Mouse (Mus musculus) right cerebral cortex, postnatal 14 days (tissue): ENCODE measurements at regions not wholly inside any gene's neighbourhood (a gene's known extent, or its start where the extent isn't known, plus 50 kb on each side); places are given as distances from the start of the nearest gene placed in this dataset.
"Not testable (repeated sequence)": the region's sequence is repeated elsewhere in the genome, so short reads cannot be mapped to it uniquely, and the experiment has no call there.

ENCODE experiments used
- DNase-seq: peaks from one replicate; pipeline ENCODE4 v3.0.0; 2022

DNA sequence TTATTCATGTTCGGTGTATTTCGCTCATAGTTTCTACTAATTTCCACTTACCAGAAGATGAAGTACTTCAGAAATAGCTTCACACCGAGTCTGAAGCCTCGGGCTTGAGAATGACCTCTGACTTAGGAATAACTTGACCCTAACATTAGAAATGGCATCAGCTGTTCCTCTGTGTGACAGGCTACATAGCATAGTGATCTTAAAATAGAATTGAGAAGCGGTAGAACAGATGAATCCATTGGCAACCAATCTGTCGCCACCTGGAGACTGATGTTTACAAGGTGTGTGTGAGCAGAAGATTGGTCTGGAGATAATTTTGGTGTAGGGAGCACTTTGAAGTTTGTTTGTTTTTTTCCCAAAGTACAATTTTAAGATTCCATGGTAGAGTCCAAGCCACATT, 60.9 kb upstream of the Ahi1 start:
- no peak for DNase-seq

DNA sequence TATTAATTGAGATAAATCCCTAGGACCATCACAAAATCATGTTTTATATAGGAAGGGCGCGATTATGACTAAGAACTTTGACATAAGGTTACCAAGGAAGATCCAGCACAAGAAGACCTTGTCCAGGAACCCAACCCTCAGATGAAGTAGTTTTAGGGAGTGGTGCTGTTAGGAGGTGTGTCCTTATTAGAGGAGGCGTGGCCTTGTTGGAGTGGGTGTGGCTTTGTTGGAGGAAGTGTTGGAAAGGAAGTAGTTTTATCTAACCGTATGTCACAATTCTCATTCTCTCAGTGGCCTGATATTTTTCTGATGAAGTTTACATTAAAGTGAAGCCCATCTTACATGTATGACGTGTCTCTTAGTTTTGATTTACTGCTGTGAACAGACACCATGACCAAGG, 68.7 kb upstream of the Ahi1 start:
- no peak for DNase-seq

DNA sequence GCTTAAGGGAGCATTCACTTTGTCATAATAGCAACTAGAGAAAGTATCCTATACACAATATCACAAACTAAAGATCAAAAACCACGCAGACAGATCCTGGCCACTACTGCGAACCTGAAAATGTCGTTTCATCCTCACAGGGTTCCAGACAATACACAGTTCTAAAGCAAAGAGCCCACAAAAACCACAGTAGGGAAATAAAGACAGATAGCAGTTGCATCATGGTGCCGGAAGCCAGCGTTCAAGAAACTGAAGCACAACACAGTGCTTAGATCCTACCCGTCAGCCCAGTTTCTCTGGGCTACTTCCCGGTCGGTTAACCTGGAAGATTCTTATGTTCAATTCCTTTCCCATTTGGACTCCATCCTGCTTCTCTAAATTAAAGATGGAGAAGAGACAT, 69.7 kb upstream of the Ahi1 start:
- no peak for DNase-seq

DNA sequence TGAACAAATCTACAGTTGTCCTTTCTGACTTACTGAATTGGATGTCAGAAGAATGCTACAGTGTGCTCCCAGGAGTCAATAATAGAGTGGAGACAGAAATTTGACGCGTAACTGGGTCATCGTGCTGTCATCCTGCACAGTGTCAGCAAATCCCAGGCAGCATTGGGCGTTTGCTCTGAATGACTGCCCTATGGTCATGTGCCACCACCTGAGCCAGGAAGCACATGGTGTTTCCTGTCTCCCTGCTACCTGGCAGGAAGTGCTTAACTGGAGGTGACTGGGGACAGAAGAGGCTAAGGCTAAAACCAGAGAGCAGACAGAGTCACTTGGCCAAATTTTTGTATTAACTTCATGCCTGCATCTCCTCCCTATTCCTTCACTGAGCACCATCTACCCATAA, 72.1 kb upstream of the Ahi1 start:
- no peak for DNase-seq

DNA sequence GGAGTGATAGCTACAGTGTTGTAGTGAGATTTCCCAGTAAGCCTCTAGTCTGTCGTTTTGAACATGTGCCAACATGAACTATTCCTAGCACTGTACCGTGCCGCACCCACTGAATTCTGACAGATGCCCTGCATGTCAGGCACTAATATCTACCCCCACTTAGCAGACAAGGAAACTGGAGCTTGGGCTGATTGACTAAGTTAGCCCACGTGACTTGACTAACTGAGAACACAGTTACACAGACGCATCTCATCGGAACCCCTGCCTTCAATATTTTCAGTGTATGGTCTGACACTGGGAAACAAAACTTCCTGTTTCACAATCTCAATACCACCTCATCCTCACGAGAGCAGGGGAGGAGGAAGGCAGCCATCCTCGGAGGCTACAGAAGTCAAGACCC, 72.9 kb upstream of the Ahi1 start:
- no peak for DNase-seq

DNA sequence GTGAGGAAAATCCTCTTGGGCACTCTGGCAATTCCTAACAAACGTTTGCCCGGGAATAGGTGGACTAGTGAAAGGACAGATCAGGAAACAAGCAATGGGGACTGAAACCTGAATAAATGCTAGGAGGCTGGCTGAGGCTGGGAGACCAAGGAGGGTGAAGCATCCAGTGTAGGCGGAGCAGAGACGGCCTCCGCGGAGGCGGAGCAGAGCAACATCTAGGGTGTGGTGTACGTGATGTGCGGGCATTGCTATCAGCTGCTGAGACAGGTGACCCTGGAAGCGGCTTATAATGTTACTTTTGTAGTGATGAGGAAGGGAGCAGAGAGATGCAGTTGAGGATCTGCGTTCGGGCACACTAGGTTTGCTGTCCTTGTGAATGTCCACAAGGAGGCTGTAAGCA, 85.3 kb upstream of the Ahi1 start:
- DNase-seq = no peak

DNA sequence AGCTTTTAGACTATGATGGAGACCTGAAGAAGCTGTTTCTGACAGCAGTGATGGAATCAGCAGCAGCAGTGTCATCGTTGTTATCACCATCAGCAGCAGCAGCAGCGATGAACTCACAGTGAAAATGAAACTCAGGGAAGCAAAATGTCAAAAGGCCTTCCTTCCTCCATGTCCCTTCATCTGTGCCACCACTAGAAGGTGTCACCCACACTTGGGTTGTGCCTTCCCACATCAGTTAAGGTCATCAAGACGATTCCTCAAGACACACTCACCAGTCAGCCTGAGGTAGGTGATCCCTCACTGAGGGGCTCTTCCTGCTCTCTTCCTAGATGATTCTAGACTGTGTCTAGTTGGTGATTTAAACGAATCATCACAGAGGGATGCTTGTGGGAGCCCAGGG, 87.3 kb upstream of the Ahi1 start:
- DNase-seq = no peak

DNA sequence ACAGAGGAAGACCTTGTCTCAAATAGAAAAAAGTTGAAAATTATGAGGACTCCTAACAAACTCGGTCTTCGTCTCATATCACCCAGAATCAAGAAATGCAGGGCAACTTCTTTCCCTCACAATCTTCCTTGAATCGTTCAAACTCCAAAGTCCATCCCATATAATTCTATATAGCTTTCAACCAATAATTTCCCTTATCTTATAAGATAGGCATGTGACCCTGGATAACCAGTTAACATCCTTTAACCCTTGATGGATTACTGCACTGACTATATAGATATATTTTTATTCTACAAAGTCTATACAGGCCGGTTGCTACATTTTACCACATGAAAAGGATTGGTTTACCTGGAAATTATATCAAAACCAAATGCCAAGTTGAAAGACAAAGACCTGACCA, 94.9 kb upstream of the Ahi1 start:
- no peak for DNase-seq

DNA sequence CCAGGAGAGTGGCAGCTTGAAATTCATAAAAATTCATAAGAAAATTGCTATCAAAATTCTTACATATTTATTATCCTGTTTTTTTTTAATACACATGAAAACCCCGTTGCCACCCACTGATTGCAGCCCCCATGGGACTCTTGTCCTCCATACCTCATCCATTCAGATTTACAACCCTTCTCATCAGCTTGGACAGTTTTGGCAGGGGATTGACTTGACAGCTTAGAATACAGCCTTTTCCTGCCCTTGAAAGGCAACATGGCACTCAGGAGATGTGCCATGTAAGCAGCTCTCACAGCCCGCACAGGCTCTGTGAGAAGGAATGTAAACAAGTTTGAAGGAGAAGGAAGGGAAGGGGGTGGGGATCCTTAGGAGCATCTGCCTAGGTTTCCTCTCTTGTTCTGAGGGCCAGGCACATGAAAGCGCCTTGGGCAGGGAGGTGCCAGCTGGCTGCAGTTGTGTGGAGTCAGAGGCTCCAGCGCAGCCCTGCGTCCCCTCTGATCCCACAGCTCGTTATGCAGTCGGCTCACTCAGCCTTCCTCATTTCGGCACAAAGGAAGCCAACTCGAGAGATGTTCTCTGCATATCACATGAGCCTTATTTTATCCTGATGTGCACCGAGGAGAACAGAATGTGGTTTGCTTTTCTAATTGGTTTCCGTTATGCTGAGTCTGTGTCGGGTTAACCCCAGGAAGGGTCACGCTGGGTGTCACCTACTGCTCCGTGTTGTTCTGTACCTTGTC, 97.6 kb upstream of the Ahi1 start:
- peak; percentile 27 for DNase-seq

DNA sequence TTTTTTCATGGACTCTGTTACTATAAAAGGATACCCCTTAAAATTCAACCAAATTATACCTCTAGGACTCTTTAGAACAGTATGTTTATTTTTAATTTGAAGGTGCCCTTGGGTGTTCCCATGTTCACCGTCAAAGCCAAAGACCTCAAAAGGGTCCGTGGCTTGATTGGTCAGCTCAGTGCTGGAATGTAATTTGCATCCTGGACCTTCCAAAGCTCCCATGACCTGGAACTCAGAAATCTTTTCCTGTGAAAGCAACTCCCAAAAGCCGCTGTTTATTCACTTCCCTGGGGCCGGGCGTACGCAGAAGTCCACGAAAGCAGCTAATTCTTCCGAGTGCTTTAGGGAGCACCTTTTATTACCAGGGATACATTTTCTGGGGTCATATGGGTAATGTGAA, 105.1 kb upstream of the Ahi1 start:
- DNase-seq = no peak

DNA sequence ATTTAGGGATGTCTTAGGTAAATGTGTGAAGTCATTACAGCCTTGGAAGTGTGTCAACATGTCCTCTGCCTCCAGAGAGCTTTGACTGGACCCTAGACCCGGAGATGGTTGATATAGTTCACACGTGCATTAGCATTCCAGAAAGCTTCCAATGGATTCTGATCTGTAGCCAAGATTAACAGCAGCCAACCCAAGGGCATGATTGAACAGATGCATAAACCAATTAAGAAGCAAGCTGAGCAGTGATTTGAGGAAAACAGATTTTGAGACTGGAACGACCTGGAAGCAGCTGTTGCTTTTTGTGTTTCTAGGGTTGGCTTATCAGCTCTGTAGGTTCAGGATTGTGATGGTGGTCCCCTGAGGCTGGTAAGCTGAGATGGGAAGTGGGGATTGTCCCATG, 109.1 kb upstream of the Ahi1 start:
- no peak for DNase-seq

DNA sequence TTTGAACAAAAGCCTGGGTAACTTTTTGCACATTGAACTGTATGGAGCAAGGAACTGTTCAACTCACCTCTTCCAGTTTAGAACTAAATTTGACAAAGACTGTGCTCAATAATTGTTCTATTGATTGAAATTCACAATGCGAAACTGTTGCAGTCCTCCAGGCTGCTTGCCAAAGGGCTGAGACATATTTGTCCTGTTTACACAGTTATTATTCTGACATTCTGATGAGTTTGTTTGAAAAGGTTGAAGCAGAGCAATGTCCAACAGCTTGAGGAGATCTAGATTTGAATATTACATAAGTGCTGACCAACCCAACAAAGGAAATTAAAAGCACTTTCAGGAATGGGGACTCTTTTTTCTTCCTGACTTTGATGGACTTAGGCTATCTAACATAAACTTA, 110.2 kb upstream of the Ahi1 start:
- DNase-seq = no peak

DNA sequence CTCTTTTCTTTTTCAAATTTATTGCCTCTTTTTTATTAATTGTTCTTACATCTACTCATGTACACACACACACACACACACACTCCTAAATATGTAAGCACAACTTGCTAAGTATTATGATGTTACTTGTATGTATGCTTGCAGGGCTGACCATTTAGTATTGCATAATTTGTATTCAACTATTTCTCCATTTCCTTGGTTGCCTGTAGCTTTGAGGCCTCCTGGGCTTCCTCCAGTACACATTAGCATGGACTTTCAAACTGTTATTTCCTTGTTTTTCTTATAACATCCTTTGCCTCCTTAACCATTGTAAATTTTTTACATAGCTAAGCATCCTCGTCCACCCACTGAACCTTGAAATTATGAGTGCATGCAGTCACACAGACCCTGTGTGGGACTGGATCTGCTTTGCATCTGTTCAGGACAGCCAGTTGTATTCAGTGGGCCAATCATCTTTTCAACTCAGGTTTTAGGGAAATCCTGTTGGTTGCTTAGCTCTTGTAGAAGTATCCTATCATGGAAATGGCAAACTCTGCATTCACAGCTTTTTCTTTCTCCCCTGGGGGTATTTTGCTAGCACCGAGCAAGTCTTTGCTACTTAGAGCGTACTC, 110.8 kb upstream of the Ahi1 start:
- DNase-seq = no peak

DNA sequence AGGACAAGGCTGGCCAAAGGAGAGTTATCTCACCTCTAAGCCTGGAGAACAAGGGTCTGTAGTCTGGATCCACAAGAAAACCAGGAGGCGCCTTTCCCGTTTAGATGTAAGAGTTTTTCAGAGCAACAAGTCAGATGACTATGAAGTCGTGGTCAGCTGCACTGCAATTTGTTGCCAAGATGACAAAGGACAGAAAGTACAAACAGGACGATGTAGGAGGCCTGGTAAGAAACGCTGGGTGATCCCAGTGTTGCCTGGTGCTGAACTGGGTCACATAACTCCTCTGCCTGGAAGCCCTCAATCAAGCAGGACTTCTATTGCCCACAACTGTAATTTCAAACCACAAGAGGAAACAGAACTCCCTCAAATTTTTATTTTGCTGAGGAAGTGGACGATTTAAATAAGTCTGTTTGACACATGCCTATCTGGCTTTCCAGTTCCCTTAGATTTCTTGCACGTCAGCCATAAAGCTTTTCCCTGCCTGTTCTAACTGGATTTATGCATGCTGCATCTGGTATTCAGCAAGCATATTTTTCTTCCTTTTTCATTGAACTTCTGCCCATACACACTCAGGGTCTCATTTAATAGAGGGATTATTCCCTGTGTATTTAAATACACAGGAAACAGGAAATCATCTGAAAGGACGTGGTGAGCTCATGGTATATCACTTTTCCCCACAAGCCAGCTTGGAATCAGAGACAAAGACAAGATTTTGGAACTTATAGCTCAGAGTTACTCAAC, 113.5 kb upstream of the Ahi1 start:
- no peak for DNase-seq

DNA sequence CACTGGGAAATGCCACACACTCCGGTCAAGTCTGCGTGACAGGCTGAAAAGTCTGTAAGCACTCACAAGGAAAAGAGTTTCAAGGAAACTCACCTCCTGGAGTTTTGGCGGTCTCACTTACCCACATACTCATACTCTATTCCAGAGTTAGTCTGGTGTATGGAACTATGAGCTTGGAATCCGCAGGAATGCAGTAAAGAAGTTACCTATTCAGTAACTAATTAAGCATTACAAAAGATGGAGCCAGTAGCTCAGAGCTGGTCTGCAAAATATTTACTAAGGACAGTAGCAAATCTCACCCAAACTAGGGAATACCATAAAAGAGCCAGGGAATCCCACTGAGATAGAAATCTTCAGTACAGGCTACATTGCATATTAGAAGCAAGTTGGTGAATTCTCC, 111.9 kb upstream of the Pde7b start:
- not testable (repeated sequence) for DNase-seq

DNA sequence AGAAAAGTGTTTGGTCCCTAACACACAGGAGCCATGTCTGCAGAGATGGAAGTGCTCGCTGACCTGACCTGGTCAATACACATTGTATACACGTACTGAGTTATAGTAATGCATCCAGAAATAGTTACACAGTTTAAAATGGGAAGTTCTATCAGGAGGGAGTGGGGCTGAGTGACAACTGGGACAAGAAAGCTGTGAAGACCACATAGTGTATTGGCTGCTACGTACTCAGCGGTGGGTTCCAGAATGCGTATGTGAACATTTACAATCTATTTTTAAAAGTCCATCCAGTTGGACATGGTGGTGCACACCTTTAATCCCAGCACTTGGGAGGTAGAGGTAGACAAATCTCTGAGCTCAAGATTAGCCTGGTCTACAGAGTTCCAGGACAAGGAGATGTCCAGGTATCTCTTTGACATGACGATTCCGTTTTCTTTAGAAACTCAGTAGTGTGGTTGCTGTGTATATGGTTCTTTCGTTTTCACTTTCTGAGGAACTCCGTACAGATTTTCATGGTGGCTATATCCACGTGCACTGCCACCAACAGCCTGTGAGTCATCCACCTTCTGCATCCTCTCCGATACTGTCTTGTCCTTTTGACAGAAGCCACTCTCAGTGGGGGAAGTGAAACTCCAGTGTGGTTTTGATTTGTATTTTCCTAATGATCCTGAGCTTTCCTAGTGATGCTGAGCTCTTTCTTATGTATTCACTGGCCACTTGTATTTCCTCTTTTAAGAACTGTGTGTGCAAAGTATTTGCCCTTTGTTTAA, 110.1 kb upstream of the Pde7b start:
- DNase-seq = no peak

DNA sequence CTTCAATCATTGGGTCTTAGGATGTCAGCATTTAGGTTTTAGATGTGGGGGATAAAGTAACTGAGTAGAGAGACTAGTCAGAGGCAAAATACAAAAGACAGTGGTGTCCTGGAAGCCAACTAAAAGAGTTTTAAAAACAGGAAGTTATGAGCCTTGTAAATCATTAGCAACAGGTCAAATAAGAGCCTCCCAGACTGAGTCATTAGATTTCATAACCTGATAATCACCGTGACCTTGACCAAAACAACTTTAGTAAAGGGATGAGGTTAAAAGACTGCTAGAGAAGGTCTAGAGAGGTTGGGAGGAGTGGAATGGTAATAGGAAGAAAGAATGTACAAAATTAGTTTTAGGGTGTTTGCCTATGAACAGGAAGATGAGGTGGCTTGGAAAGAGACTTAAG, 103.4 kb upstream of the Pde7b start:
- DNase-seq = no peak

DNA sequence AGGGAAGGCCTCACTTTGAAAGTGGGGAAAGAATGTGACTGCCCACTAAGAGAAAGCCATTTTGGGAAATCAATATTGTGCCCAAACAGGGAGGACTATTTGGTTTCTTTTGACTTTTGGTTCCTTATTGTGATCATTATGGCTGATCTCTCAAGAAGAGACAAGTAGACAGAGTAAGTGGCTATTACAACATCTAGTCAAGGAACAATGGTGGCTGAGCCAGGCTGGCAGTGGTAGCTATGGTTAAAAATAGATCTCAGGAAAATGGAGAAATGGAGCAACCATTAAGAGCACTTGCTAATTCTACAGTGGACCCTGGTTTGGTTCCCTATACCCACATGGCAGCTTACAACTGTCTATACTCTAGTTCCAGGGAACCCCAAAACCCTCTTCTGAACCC, 102.6 kb upstream of the Pde7b start:
- no peak for DNase-seq

DNA sequence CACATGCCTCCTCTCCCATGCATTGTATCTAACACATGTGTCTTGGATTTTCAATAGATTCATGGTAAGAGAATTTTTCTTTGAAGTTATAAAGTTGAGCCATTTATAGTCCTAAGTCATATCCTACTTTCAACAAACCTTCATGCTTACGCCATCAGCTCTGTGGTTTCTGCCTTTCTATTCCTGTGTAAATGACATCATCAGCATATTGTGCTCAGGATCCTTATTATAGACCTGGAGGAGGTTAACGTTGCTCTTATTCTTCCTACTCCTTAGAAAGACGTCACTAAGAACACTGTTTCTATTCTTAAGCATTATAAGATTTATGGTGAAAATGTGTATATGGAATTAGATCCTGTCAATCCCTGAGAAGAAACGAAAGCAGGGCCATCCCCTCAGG, 93.7 kb upstream of the Pde7b start:
- no peak for DNase-seq

DNA sequence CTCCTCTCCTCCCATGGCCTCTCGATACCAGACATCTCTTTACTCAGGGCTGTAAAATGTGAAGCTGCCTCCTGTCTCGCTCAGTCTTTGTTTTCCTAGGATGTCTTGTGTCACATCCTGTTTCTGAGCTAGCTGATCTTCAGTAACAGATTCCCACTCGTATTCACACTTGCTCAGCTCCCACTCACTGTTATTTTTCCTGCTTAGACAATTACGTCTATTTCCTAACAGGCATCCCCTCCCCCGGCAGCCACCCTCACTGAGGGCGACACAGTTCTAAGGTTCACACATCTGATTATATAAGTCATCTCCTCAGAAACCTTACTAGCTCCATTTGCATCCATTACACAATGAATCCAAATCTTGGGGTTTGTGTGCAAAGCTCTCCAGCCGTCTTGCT, 74.9 kb upstream of the Pde7b start:
- no peak for DNase-seq

DNA sequence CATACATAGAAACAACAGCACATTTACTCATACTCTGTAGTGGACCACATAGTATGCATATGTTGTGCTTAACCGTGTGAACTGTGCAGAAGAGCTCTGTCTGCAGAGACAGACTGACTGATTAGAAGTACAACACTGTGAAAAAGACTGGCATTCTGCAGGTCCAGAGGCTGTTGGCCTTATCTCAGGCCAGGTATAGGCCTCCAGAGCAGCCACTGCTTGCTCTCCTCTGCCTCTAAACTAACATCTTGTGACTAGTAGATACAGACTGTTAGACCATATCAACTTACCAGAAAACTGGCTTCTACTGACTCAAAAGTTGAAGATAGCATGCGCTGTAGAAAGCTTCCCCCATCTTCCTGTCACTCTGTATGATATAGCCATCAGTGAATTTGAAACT, 73.5 kb upstream of the Pde7b start:
- DNase-seq = no peak

DNA sequence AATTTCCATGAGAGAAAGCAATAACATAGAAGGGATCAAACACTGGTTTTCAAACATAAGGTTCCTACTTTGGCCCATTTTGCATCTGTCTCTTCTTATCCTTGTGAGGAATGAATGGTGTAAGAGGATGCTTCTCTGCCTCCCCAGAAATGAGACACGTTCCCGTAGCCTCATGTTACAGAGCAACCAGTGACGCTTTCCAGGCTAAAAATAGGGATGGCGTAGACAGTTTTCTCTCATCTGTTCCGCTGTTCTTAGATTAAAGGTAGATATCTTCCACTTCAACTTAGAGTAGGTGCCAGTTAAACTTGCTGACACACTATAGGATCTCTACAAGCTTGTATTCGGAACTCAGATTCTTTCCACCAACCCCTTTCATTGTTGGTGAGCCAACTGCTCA, 69.1 kb upstream of the Pde7b start:
- no peak for DNase-seq

DNA sequence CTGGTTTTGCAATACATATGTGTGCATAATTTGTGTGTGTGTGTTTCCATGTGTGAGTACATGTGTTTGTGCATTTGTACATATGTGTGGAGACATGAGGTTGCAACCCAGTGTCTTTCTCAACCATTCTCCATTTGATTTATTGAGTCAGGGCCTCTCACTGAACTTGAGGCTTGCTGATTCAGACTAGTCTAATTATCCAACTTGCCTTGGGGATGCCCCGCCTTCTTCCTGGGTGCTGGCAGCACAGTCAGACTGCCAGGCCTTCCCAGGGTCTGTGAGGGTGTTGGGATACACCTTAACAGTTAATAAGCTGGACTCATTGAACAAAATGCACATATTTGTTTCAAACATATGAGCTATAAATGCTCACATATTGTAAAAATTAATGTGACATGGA, 56.1 kb upstream of the Pde7b start:
- DNase-seq = no peak
